Mouse (Mus musculus) retina, embryonic 14.5 days (tissue): ENCODE measurements around the gene Inpp5d.

Experiments
- DNase-seq: peaks from one replicate; pipeline ENCODE4 v3.0.0-alpha.2; 2015; ENCODE audit warnings: low spot score

Inpp5d gene

GRCm38 (mm10) chr1:87709020-87709419 is 88.9 kb downstream of the Inpp5d start:
- DNase-seq, result no peak

GRCm38 (mm10) chr1:87709661-87710270 is 89.7 kb downstream of the Inpp5d start:
- no peak for DNase-seq

DNA sequence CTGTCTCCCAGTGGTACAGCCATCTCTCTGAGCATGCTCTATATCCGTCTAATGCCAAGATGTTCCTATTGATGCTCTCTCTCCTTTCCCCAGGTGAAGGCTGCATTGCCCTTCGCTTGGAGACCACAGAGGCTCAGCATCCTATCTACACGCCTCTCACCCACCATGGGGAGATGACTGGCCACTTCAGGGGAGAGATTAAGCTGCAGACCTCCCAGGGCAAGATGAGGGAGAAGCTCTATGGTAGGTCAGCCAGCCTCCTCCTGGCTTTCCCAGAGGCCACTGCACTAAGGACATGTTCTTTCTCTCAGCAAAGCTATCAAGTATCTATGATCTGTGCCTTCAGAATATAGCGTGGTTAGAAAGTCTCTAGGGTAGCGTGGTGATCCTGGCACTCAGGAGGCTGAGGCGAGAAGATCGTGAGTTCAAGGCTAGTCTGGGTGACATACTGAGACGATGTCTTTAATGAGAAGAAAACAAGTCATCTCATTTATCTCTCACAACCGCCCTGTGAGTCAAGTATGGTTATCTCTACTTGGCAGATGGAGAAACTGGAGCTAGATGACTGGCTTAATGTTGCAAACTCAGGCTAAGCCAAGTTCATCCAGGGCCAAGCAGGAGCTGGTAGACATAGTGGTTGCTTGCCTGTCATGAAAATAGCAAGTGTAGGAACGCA is 92.0 kb downstream of the Inpp5d start:
- DNase-seq, result no peak

- DNase-seq, result no peak
Observed at GRCm38 (mm10) chr1:87712614-87712971, 92.5 kb downstream of the Inpp5d start.

DNA sequence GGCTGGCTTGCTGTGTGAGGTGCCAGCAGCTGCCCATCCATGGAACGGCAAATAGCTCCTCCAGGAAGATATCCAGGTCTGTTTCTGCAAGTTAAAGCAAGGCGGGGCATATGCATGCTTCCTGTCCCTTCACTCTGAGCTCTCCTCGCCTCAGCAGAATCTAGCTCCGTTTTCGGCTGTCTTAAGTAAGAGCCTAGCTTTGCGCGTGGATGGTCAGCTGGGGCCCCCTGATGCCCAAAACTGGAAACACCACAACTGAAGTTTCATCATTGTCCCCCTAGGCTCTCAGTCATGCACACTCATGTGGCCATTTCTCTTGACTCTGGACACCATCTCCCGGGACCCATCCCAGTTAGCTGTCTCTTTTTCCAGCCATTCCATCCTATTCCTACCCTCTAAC is 101.3 kb downstream of the Inpp5d start:
- peak; percentile 69 for DNase-seq

- DNase-seq, result no peak
Observed at GRCm38 (mm10) chr1:87722081-87722480, 102.0 kb downstream of the Inpp5d start.

DNA sequence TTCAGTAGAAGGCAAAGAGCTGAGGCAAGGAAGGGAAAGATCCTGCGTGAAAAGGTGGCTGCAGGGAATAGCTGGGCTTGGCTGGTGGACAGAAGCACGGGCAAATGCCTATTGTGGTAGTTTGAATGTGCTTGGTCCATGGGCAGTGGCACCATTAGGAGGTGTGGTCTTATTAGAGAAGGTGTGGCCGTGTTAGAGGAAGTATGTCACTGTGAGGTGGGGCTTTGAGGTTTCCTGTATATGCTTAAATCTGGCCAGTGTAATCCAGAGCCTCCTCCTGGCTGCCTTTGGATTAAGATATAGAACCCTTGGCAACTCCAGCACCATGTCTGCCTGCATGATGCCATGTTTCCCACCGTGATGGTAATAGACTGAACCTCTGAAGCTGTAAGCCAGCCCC is 103.2 kb downstream of the Inpp5d start:
- no peak for DNase-seq

DNA sequence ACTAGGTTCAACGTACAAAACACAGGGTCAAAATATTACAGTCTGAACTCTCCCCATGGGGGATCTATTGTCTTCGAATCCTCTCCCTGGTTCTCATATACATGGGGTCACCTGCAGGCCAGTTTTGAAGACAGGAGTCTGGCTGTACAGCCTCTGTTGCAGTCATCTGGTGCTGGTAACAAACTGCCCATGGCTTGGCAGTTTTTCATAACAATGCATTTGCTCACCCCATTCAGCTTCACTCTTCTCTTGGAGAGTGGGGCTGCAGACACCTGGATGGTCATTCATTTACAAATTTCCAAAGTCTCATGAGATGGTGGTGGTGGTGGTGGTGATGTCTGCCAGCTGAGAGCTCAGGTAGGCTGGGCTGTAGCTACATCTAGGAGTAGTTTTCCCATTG is 109.0 kb downstream of the Inpp5d start:
- DNase-seq, result no peak

DNA sequence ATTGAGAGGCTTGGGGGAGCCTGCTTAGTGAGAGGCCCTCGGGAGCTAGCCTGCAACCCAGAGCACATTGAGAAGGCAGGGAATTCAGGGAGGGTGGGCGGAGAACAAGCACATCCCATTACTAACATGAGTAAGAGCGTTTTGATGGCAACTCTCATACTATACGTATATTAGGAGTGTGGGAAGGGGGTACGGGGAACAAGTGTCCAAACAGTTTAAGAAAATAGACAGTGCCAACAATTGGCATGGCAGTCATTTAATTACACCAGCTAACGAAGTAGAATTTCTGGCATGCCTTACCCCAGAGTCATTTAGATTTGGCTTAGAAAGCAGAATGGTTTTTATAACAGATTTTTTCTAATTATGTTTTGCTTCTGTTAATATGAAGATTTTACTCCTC is 109.7 kb downstream of the Inpp5d start:
- DNase-seq, result no peak

DNA sequence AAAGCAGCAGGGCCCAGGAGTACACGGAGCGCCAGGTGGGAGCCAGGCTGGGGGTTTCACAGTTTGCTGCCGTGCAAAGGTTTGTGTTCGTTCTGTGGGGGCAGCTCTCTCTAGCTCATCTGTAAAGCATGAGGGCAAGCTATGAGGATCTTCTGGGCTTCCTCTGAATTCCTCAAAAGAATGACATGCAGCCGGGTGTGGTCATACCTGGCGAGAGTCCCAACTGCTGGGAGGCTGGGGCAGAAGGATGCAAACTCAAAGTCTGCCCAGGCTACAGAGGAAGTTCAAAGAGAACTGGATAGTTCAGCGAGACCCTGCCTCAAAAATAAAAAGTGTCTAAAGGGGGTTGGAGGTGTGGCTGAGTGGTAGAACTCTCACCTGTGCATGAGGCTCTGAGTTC is 110.2 kb downstream of the Inpp5d start:
- DNase-seq, result no peak

DNA sequence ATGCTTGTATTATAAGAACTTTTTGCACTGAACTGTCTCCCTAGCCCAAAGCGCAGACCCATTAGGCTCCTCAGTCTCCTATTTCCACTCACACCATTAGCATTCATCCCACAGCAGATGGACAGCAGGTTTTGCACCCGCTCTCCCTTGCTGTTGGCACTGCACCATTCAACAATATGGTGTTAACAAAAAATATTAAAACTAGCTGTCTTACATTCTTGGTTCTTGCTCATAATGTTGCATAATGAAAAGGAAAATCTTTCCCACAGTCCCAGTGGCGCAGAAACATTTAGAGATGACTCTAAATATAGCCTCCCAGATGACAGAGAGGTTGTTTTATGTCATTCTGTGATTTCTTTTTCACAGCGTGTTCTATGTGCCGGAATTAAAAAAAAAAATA is 113.1 kb downstream of the Inpp5d start:
- DNase-seq, result no peak

- no peak for DNase-seq
Observed at GRCm38 (mm10) chr1:87734153-87734552, 114.0 kb downstream of the Inpp5d start.

DNA sequence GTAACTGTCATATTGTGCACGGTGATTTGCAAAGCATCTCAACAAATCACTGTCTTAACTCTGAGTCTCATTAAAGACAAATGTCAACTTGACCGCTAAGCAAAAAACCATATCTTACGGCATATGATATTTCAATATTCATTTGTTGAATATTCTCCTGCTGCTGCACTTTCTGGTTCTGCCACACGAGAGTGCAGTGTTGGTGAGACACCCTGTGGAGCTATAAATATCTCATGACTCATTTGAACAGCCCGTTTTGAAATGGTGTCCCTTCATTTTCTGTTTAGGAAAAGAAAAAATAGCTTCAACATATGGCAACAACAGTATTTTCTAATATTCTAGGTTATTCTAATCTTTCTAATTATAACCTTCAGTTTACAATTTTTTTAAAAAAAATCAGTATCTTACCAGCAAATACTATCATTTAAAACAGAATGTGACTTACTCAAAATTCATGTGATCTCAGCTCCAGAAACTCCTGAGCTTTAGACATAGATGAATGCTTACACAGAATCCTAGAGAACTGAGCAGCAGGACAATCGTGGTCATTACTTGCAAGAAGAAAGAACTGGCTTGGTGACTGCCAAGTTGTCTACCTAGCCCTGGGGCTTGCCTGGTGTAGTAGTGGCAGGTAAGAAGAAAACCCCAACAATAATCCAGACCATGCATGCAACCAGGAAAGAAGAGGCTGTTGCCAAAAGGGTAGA is 120.6 kb downstream of the Inpp5d start:
- DNase-seq, result no peak

- no peak for DNase-seq
Observed at GRCm38 (mm10) chr1:87749360-87749973, 129.4 kb downstream of the Inpp5d start.

DNA sequence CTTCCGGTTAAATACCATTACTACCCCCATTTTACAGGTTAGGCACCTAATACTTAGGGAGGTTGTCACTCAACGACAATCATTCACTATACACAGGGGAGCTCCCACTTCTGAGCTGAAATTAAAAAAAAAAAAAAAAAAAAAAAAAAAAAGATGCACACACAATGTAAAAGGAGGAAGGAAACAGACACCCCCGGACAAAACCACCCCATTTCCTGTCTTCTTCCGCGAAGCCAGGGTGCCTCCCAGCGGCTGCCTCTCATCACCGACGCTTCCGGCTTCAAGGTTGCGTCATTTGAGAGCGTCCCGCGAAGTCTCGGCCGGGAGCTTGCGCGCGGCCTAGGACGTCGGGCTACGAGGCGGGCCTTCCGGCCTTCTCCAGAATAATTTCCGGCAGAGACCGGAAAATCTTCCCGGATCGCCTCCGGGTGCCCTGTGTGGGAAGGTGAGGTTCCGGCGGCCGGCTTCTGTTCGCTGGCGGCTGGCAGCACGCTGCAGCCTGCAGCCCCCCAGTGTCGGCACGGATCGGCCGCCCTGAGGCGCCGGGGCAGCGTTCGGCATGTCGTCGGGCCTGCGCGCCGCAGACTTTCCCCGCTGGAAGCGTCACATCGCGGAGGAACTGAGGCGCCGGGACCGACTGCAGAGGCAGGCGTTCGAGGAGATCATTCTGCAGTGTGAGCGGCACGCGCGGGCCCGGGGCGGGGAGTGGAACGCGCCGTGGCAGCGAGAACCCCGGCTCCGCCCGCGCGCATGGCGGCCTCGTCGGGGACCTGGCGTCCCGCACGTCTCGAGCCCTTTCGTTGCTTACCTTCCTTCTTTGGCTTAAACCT is 135.7 kb downstream of the Inpp5d start, which contains the start of gene Atg16l1:
Atg16l1 (plus strand) TSS at position 230 of the 830 bp plus-strand sequence.
- DNase-seq, result peak; percentile 95

DNA sequence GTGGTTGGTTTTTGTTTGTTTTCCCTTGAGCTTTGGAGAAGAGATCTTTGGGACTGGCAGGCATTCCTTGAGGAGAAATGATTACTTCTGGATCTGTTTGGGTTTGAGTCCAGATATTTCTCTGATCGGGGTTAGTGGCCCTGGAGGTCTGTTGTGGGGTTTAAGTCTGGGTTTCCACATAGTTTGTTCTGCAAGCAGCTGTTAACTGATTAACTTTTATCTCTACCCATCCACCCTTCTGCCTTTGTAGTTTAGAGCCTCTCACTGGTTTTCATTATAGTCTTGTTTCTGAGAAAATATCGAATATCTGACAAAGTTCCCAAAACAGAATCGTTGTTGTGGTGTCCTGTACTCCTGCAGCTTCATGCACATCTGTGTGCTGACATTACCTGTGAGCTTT is 143.7 kb downstream of the Inpp5d start:
- no peak for DNase-seq

DNA sequence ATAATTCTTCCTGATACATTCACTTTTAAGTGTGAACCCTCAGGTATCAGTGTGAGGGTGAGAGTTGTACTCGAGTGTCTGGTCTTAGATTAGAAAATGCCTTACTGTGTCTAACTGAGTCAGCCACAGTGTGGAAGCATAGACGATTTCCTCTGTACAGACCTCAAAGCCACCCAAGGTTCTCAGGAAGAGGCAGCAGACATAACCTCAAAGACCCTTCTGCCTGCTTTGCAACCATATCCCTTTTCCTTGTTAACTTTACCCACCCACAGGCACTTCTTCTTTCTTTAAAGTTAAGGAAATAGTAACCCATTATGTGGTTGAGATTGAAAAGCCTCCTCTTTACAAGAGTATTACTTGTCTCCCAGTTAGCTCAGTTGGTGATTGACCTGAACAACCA is 145.6 kb downstream of the Inpp5d start:
- no peak for DNase-seq

- DNase-seq, result peak; percentile 20
Observed at GRCm38 (mm10) chr1:87766233-87766632, 146.1 kb downstream of the Inpp5d start.

GRCm38 (mm10) chr1:87769263-87769662 is 149.2 kb downstream of the Inpp5d start:
- no peak for DNase-seq
